Mouse (Mus musculus): ENCODE measurements around the gene Eml1.

GRCm38 (mm10) chr12:108472898-108473297 is 102.1 kb downstream of the Eml1 start:
- TF ChIP-seq CHD2 (IDR thresholded peaks at IDR 0.05; ENCODE audit: low read depth, low read length) (no peak), HCFC1 (IDR thresholded peaks at IDR 0.05; ENCODE audit: borderline replicate concordance, insufficient read depth, low read length) (no peak), MAFK (IDR thresholded peaks at IDR 0.05; ENCODE audit: insufficient read depth, low read depth, low read length) (no peak), ZNF384 (IDR thresholded peaks at IDR 0.05; ENCODE audit: low read depth, low read length) (no peak)
